Mouse (Mus musculus): ENCODE measurements around the gene Prr12.

DNA sequence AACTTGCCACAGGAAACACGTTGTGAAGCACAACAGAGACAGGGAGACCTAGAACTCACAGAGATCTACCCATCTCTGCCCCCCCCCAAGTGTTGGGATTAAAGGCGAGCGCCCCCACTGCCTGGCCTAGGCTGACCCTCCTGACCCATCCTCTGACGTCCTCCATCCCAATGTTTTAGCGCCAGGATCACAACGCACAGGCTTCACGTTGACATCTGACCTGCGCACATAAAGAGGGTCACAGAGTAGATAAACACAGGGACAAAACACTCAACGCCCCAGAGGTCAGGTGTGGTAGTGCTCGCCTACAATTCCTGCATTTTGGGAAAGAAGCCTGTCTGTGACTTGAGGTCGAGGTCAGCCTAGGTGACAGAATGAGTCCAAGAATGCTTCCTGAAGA is 16.0 kb downstream of the Prr12 start:
- TF ChIP-seq POLR2A (IDR thresholded peaks at IDR 0.05; ENCODE audit: borderline replicate concordance, extremely low read depth, low read depth, low read length) (no peak), CTCF (IDR thresholded peaks at IDR 0.05; ENCODE audit: insufficient read depth, low read length) (no peak)

Measured in lung, adult 2 months (tissue).